Mouse (Mus musculus): Measurements from ENCODE around the gene H2-DMb2.

GRCm38 (mm10) chr17:34196491-34196890 is 53.4 kb downstream of the H2-DMb2 start:
- TF ChIP-seq CTCF (IDR thresholded peaks at IDR 0.05) (no peak), POLR2A (IDR thresholded peaks at IDR 0.05; ENCODE audit: insufficient read depth, low read depth, low read length) (no peak)
